Mouse (Mus musculus) monocyte, adult 5-6 weeks (primary cell): Measurements from ENCODE around the gene Slc10a3. TPM values are rescaled to one million over a fixed set of nuclear protein-coding genes. Genes with fewer than 3 reads are reported as not detected.

Source experiments
- total RNA-seq: library from RNA; stranded (forward); fragments of 200-1000, 200-491, 200-594 nt; gene quantifications from 3 replicates; pipeline ENCODE4 v1.2.3, GENCODE M21; 2017

Slc10a3 gene
- total RNA-seq, 1 experiment from 2014 or later: 11.6 TPM

Other genes starting within 250 kb of the Slc10a3 start
- not detected in 3 replicates for gene Opn1mw, start 245.9 kb downstream of the Slc10a3 start, total RNA-seq
- 22.6 to 35.0 TPM (median 27.3 TPM) in 3 replicates for gene Mecp2, start 238.0 kb downstream of the Slc10a3 start, total RNA-seq
- not detected in 3 replicates for gene Tex28, start 205.5 kb downstream of the Slc10a3 start, total RNA-seq
- not detected in 3 replicates for gene Tktl1, start 196.1 kb downstream of the Slc10a3 start, total RNA-seq
- 2,023 to 2,748 TPM (median 2,149 TPM) in 3 replicates for gene Flna, start 123.5 kb downstream of the Slc10a3 start, total RNA-seq
- gene Emd, start 118.7 kb downstream of the Slc10a3 start, total RNA-seq: 85.3 to 98.0 TPM (median 91.4 TPM) in 3 replicates
- 1,229 to 1,534 TPM (median 1,358 TPM) in 3 replicates for gene Rpl10, start 102.5 kb downstream of the Slc10a3 start, total RNA-seq
- gene Taz, start 91.4 kb downstream of the Slc10a3 start, total RNA-seq: 59.4 to 103 TPM (median 69.3 TPM) in 3 replicates
- 46.0 to 56.4 TPM (median 56.0 TPM) in 3 replicates for gene Dnase1l1, start 91.0 kb downstream of the Slc10a3 start, total RNA-seq
- gene Atp6ap1, start 76.3 kb downstream of the Slc10a3 start, total RNA-seq: 286 to 398 TPM (median 345 TPM) in 3 replicates
- 87.9 to 106 TPM (median 93.3 TPM) in 3 replicates for gene Gdi1, start 68.4 kb downstream of the Slc10a3 start, total RNA-seq
- gene Fam50a, start 60.3 kb downstream of the Slc10a3 start, total RNA-seq: 83.1 to 120 TPM (median 87.7 TPM) in 3 replicates
- gene Plxna3, start 44.3 kb downstream of the Slc10a3 start, total RNA-seq: 0.19 to 0.78 TPM (median 0.21 TPM) in 3 replicates
- gene Lage3, start 19.7 kb downstream of the Slc10a3 start, total RNA-seq: 6.7 to 12.1 TPM (median 11.1 TPM) in 3 replicates
- gene Ubl4a, start 131 bp downstream of the Slc10a3 start, total RNA-seq: 3.6 to 12.2 TPM (median 10.0 TPM) in 3 replicates
- 10.5 to 15.7 TPM (median 12.8 TPM) in 3 replicates for gene Fam3a, start 19.9 kb upstream of the Slc10a3 start, total RNA-seq
- 26.2 to 51.9 TPM (median 31.9 TPM) in 3 replicates for gene Ikbkg, start 19.9 kb upstream of the Slc10a3 start, total RNA-seq
- 120 to 126 TPM (median 124 TPM) in 3 replicates for gene G6pdx, start 55.8 kb upstream of the Slc10a3 start, total RNA-seq
- gene Gm6880, start 108.0 kb upstream of the Slc10a3 start, total RNA-seq: not detected in 3 replicates
- gene Olfr1326-ps1, start 201.5 kb upstream of the Slc10a3 start, total RNA-seq: not detected in 3 replicates
- not detected in 3 replicates for gene Olfr1325, start 219.3 kb upstream of the Slc10a3 start, total RNA-seq